Mouse (Mus musculus) CH12.LX (cell line): ENCODE results near the gene Slc11a1. TPM values are rescaled to one million over a fixed set of nuclear protein-coding genes. Genes with fewer than 3 reads are reported as not detected.

ENCODE experiments used
- DNase-seq: peaks from one replicate; pipeline ENCODE4 v3.0.0-alpha.2; 2013; ENCODE audit errors: extremely low read depth
- H3K27ac ChIP-seq: 2 replicates; pipeline ENCODE4 v1.5.1; 2012; ENCODE audit warnings: low read depth, mild to moderate bottlenecking, control low read depth, moderate library complexity; ENCODE audit not compliant: insufficient read depth
- H3K27me3 ChIP-seq: replicated peaks from 2 replicates; pipeline ENCODE3; 2012; ENCODE audit warnings: inconsistent platforms
- H3K36me3 ChIP-seq, 2 experiments: replicated peaks in 1 of 2; 2 replicates each; pipeline versions ENCODE3 to v1.6.1; 2012; ENCODE audit warnings: inconsistent platforms in 1 of 2, low read length in 1 of 2, mild to moderate bottlenecking in 1 of 2, mixed read lengths in 1 of 2, moderate library complexity in 1 of 2; ENCODE audit not compliant: control insufficient read depth in 1 of 2, insufficient read depth in 1 of 2
- H3K4me1 ChIP-seq, 2 experiments: 2 replicates each; pipeline ENCODE4 v1.6.1; 2012; ENCODE audit warnings: inconsistent platforms in 1 of 2, moderate library complexity in 1 of 2; ENCODE audit not compliant: insufficient read depth in 2 of 2, control insufficient read depth in 1 of 2
- H3K4me2 ChIP-seq: 2 replicates; pipeline ENCODE4 v1.6.1; 2012; ENCODE audit warnings: low read depth, mild to moderate bottlenecking, control low read depth; ENCODE audit not compliant: poor library complexity, insufficient read depth, severe bottlenecking
- H3K4me3 ChIP-seq, 3 experiments: fragments of 150-350 bp in 1 of 3; sonication (generic) in 1 of 3; replicated peaks in 1 of 3; 2 replicates each; pipeline versions ENCODE3 to v1.5.1; 2011 to 2012; ENCODE audit warnings: low read depth in 2 of 3, low read length in 2 of 3, mild to moderate bottlenecking in 2 of 3, moderate library complexity in 2 of 3, control low read depth in 1 of 3, improper control_type of control experiment in 1 of 3, inconsistent platforms in 1 of 3, mixed read lengths in 1 of 3; ENCODE audit not compliant: poor library complexity in 1 of 3
- H3K79me2 ChIP-seq: replicated peaks from 2 replicates; pipeline ENCODE4 v1.6.1; 2012; ENCODE audit warnings: mild to moderate bottlenecking, moderate library complexity; ENCODE audit not compliant: control insufficient read depth, poor library complexity, insufficient read depth, severe bottlenecking; ENCODE audit errors: extremely low read depth
- H3K9ac ChIP-seq: 2 replicates; pipeline ENCODE4 v1.6.1; 2012; ENCODE audit warnings: low read depth, mild to moderate bottlenecking, control low read depth, moderate library complexity; ENCODE audit not compliant: insufficient read depth
- H3K9me3 ChIP-seq: replicated peaks from 2 replicates; pipeline ENCODE3; 2012; ENCODE audit warnings: low read length, inconsistent platforms, mixed read lengths
- BHLHE40 ChIP-seq: IDR thresholded peaks from 2 replicates; pipeline ENCODE4 v1.6.1; 2011; ENCODE audit warnings: mild to moderate bottlenecking, low read depth, low read length, improper control_type of control experiment
- CHD1 ChIP-seq: IDR thresholded peaks from 2 replicates; pipeline ENCODE4 v1.6.1; 2012; ENCODE audit warnings: low read depth, low read length, improper control_type of control experiment, inconsistent platforms
- CHD2 ChIP-seq: IDR thresholded peaks from 2 replicates; pipeline ENCODE4 v1.6.1; 2011; ENCODE audit warnings: low read length, improper control_type of control experiment
- CTCF ChIP-seq, 2 experiments: IDR thresholded peaks in 1 of 2; conservative IDR thresholded peaks in 1 of 2; 2 replicates each; pipeline ENCODE4 v1.5.1; 2011 to 2012; ENCODE audit warnings: low read depth in 2 of 2, low read length in 2 of 2, improper control_type of control experiment in 1 of 2, inconsistent platforms in 1 of 2, mild to moderate bottlenecking in 1 of 2, moderate library complexity in 1 of 2
- E2F4 ChIP-seq: IDR thresholded peaks from 2 replicates; pipeline ENCODE4 v1.6.1; 2011; ENCODE audit warnings: low read depth, low read length, improper control_type of control experiment; ENCODE audit not compliant: insufficient replicate concordance
- ELF1 ChIP-seq: IDR thresholded peaks from 2 replicates; pipeline ENCODE4 v1.6.1; 2014; ENCODE audit warnings: low read depth, mild to moderate bottlenecking, inconsistent platforms, low read length, improper control_type of control experiment
- EP300 ChIP-seq: IDR thresholded peaks from 2 replicates; pipeline ENCODE4 v1.6.1; 2011; ENCODE audit warnings: low read length, improper control_type of control experiment
- ETS1 ChIP-seq: conservative IDR thresholded peaks from 2 replicates; pipeline ENCODE4 v1.6.1; 2012; ENCODE audit warnings: low read depth, mild to moderate bottlenecking, inconsistent platforms, low read length, improper control_type of control experiment, moderate library complexity
- GABPA ChIP-seq: IDR thresholded peaks from 2 replicates; pipeline ENCODE4 v1.6.1; 2012; ENCODE audit warnings: low read depth, low read length, improper control_type of control experiment, inconsistent platforms; ENCODE audit not compliant: insufficient replicate concordance
- HCFC1 ChIP-seq: IDR thresholded peaks from 2 replicates; pipeline ENCODE4 v1.6.1; 2012; ENCODE audit warnings: low read depth, mild to moderate bottlenecking, inconsistent platforms, low read length, improper control_type of control experiment
- IRF4 ChIP-seq: IDR thresholded peaks from 2 replicates; pipeline ENCODE4 v1.6.1; 2014; ENCODE audit warnings: low read depth, mild to moderate bottlenecking, inconsistent platforms, low read length, improper control_type of control experiment
- JUN ChIP-seq: IDR thresholded peaks from 2 replicates; pipeline ENCODE4 v1.6.1; 2011; ENCODE audit warnings: low read depth, mild to moderate bottlenecking, low read length, improper control_type of control experiment, moderate library complexity; ENCODE audit not compliant: insufficient read depth
- JUND ChIP-seq: conservative IDR thresholded peaks from 2 replicates; pipeline ENCODE4 v1.6.1; 2011; ENCODE audit warnings: low read depth, low read length, improper control_type of control experiment
- KAT2A ChIP-seq: IDR thresholded peaks from 2 replicates; pipeline ENCODE4 v1.6.1; 2012; ENCODE audit warnings: low read length, improper control_type of control experiment, inconsistent platforms; ENCODE audit not compliant: insufficient replicate concordance
- MAFK ChIP-seq: IDR thresholded peaks from 2 replicates; pipeline ENCODE4 v1.6.1; 2011; ENCODE audit warnings: low read length, improper control_type of control experiment; ENCODE audit not compliant: insufficient replicate concordance
- MAX ChIP-seq: IDR thresholded peaks from 2 replicates; pipeline ENCODE4 v1.6.1; 2011; ENCODE audit warnings: low read length, improper control_type of control experiment
- MAZ ChIP-seq: IDR thresholded peaks from 2 replicates; pipeline ENCODE4 v1.6.1; 2012; ENCODE audit warnings: low read depth, mild to moderate bottlenecking, inconsistent platforms, low read length, improper control_type of control experiment, moderate library complexity
- MEF2A ChIP-seq: IDR thresholded peaks from 2 replicates; pipeline ENCODE4 v1.6.1; 2014; ENCODE audit warnings: low read depth, mild to moderate bottlenecking, inconsistent platforms, low read length, improper control_type of control experiment, borderline replicate concordance
- MXI1 ChIP-seq: IDR thresholded peaks from 2 replicates; pipeline ENCODE4 v1.6.1; 2011; ENCODE audit warnings: mild to moderate bottlenecking, low read depth, low read length, improper control_type of control experiment
- MYC ChIP-seq: IDR thresholded peaks from 2 replicates; pipeline ENCODE4 v1.6.1; 2011; ENCODE audit warnings: low read depth, mild to moderate bottlenecking, improper control_type of control experiment, low read length
- NELFE ChIP-seq: IDR thresholded peaks from 2 replicates; pipeline ENCODE4 v1.6.1; 2011; ENCODE audit warnings: low read depth, low read length, improper control_type of control experiment
- NRF1 ChIP-seq: IDR thresholded peaks from 2 replicates; pipeline ENCODE4 v1.6.1; 2014; ENCODE audit warnings: low read depth, mild to moderate bottlenecking, inconsistent platforms, low read length, improper control_type of control experiment, moderate library complexity
- PAX5 ChIP-seq: IDR thresholded peaks from 2 replicates; pipeline ENCODE4 v1.6.1; 2012; ENCODE audit warnings: low read length, inconsistent platforms, mixed read lengths
- POLR2A ChIP-seq: IDR thresholded peaks from 2 replicates; pipeline ENCODE4 v1.6.1; 2011; ENCODE audit warnings: low read depth, mild to moderate bottlenecking, improper control_type of control experiment, low read length
- POLR2AphosphoS2 ChIP-seq: IDR thresholded peaks from 2 replicates; pipeline ENCODE4 v1.6.1; 2011; ENCODE audit warnings: low read depth, low read length, improper control_type of control experiment
- RAD21 ChIP-seq: IDR thresholded peaks from 2 replicates; pipeline ENCODE4 v1.6.1; 2011; ENCODE audit warnings: low read depth, mild to moderate bottlenecking, low read length, improper control_type of control experiment, moderate library complexity
- RCOR1 ChIP-seq: conservative IDR thresholded peaks from 2 replicates; pipeline ENCODE4 v1.6.1; 2012; ENCODE audit warnings: low read depth, mild to moderate bottlenecking, inconsistent platforms, low read length, improper control_type of control experiment
- SIN3A ChIP-seq: IDR thresholded peaks from 2 replicates; pipeline ENCODE4 v1.6.1; 2012; ENCODE audit warnings: low read length, improper control_type of control experiment, inconsistent platforms
- SMC3 ChIP-seq: IDR thresholded peaks from 2 replicates; pipeline ENCODE4 v1.6.1; 2011; ENCODE audit warnings: low read depth, low read length, improper control_type of control experiment
- TBP ChIP-seq: conservative IDR thresholded peaks from 2 replicates; pipeline ENCODE4 v1.6.1; 2011; ENCODE audit warnings: low read depth, low read length, improper control_type of control experiment
- TCF12 ChIP-seq: IDR thresholded peaks from 2 replicates; pipeline ENCODE4 v1.6.1; 2014; ENCODE audit warnings: low read depth, mild to moderate bottlenecking, inconsistent platforms, low read length, improper control_type of control experiment
- UBTF ChIP-seq: IDR thresholded peaks from 2 replicates; pipeline ENCODE4 v1.6.1; 2012; ENCODE audit warnings: low read depth, mild to moderate bottlenecking, inconsistent platforms, low read length, improper control_type of control experiment, moderate library complexity
- USF1 ChIP-seq: IDR thresholded peaks from 2 replicates; pipeline ENCODE4 v1.6.1; 2014; ENCODE audit warnings: low read depth, mild to moderate bottlenecking, inconsistent platforms, low read length, improper control_type of control experiment
- USF2 ChIP-seq: conservative IDR thresholded peaks from 2 replicates; pipeline ENCODE4 v1.6.1; 2011; ENCODE audit warnings: low read depth, low read length, improper control_type of control experiment
- ZC3H11A ChIP-seq: IDR thresholded peaks from 2 replicates; pipeline ENCODE4 v1.6.1; 2012; ENCODE audit warnings: low read depth, mild to moderate bottlenecking, inconsistent platforms, low read length, improper control_type of control experiment
- ZKSCAN1 ChIP-seq: IDR thresholded peaks from 2 replicates; pipeline ENCODE4 v1.6.1; 2012; ENCODE audit warnings: low read depth, inconsistent platforms, low read length, improper control_type of control experiment, borderline replicate concordance
- ZMIZ1 ChIP-seq: IDR thresholded peaks from 2 replicates; pipeline ENCODE4 v1.6.1; 2012; ENCODE audit warnings: low read depth, mild to moderate bottlenecking, inconsistent platforms, low read length, improper control_type of control experiment
- ZNF384 ChIP-seq: IDR thresholded peaks from 2 replicates; pipeline ENCODE4 v1.6.1; 2012; ENCODE audit warnings: low read depth, low read length, improper control_type of control experiment, inconsistent platforms
- dilution Hi-C: fragments of 300-500 bp; cut with MboI; formaldehyde crosslinking; loops from 2 replicates; pipeline ENCODE4 v1.14.3; 2020; ENCODE audit warnings: low sequenced_read_pairs; ENCODE audit not compliant: extremely low pct_unique_long_range_greater_than_20kb, extremely low pct_ligation_motif_present
- in situ Hi-C: fragments of 300-500 bp; cut with MboI; formaldehyde crosslinking; loops from 3 replicates; pipeline ENCODE4 v1.14.3; 2019; ENCODE audit warnings: low sequenced_read_pairs, low pct_ligation_motif_present, low pct_unique_long_range_greater_than_20kb, mixed read lengths
- polyA plus RNA-seq: library from polyadenylated mRNA; unstranded; fragments of >175 nt; gene quantifications from 2 replicates; pipeline ENCODE4 v1.2.1, GENCODE M21; 2012; ENCODE audit warnings: low read depth; ENCODE audit not compliant: insufficient read length
- total RNA-seq, 2 experiments: library from RNA; depleted of rRNA; stranded (reverse); fragments of 300-350 nt in 1 of 2; fragments of >200 nt in 1 of 2; gene quantifications; 2 replicates each; pipeline ENCODE4 v1.2.3; 2012 to 2014

The Slc11a1 gene
- total and polyA plus RNA-seq, 3 experiments, result 17.0 to 96.4 (median 35.7) TPM

DNA sequence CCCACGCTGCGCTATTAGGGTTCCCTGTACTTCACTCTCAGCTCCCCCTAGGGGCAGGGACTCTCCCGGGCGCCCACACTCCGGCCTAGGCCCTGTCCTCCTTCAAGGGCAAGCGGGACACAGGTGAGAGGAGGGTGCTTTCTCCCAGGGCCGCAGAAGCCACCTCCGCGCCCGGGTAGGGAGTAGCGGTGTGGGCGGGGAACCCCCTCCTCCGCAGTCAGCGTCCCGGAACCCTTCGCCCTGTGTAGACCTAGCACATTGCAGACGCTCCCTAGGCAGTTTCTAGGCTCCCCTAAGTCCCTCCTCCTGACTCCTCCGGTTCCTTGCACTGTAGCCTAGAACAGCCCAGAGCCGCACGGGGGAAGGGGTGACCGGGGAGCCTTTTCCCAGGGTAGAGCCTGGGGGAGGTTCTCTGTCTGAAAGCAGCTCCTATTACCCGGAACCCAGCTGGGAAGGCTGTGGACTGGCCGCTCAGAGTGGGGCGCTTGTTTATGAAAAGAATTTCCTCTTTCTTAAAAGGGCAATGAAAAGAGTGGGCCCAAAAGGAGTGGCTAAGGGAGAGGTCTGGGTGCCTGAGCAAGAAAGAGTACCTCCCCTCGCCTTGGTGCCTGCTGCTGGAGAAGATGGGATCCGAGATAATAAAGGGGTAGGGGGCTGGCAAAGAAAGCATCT lies 11.9 kb downstream of the Slc11a1 start:
- in situ Hi-C loops, result no loop called here
- Histone ChIP-seq H3K4me1 (peaks cover 31 to 74% of the 10 kb centered on the region in 2 experiments), H3K27ac (peak overlapping the region; percentile 87), H3K9ac (peak overlapping the region; percentile 77), H3K4me2 (peak overlapping the region; percentile 69), H3K36me3 (peaks cover 0 to 23% of the 10 kb centered on the region in 2 experiments), H3K9me3 (no peaks in the 10 kb centered on the region), H3K4me3 (peak overlapping the region; percentile 53 to 57 (median 55)), H3K27me3 (no peaks in the 10 kb centered on the region), H3K79me2 (no peaks in the 10 kb centered on the region; the same call in 1 of the 2 replicates)
- dilution Hi-C loops, result no loop called here
- 0 out of 2 replicates have a peak, but pooled peaks have one; percentile 17 for TF ChIP-seq ZMIZ1
- no peak for TF ChIP-seq USF2
- peak; percentile 92 for TF ChIP-seq UBTF
- TF ChIP-seq HCFC1, result peak; percentile 75
- TF ChIP-seq MAX, result 0 out of 2 replicates have a peak, but pooled peaks have one; percentile 52
- TF ChIP-seq EP300, result peak; percentile 7; the same call in 1 of the 2 replicates
- TF ChIP-seq POLR2A, result peak; percentile 70
- peak; percentile 96 for TF ChIP-seq RCOR1
- peak; percentile 99 for TF ChIP-seq SIN3A
- peak; percentile 89 for TF ChIP-seq MXI1
- peak; percentile 53; the same call in 1 of the 2 replicates for TF ChIP-seq NELFE
- TF ChIP-seq IRF4, result peak; percentile 85
- peak in 1 of 2 experiments; percentile 82; a peak in 2 of 4 replicates for TF ChIP-seq CTCF (conservative IDR thresholded peaks at IDR 0.05 in 1 of 2, IDR thresholded peaks at IDR 0.05 in 1 of 2; ENCODE audit: low read depth in 2 of 2, low read length in 2 of 2)
- TF ChIP-seq JUN, result no peak
- TF ChIP-seq POLR2AphosphoS2, result no peak
- peak; percentile 83 for TF ChIP-seq TCF12
- no peak for TF ChIP-seq NRF1
- peak; percentile 19; the same call in 1 of the 2 replicates for TF ChIP-seq CHD2
- peak; percentile 22; the same call in 1 of the 2 replicates for TF ChIP-seq MAFK
- peak; percentile 75 for TF ChIP-seq MEF2A
- peak; percentile 59; the same call in 1 of the 2 replicates for TF ChIP-seq KAT2A
- peak; percentile 82 for TF ChIP-seq ELF1
- no peak for TF ChIP-seq E2F4
- no peak for TF ChIP-seq ZC3H11A
- TF ChIP-seq MYC, result 0 out of 2 replicates have a peak, but pooled peaks have one; percentile 41
- TF ChIP-seq JUND, result peak; percentile 7; the same call in 1 of the 2 replicates
- TF ChIP-seq USF1, result no peak
- TF ChIP-seq MAZ, result peak; percentile 97
- TF ChIP-seq CHD1, result no peak
- no peak for TF ChIP-seq PAX5
- peak; percentile 75 for TF ChIP-seq ETS1
- peak; percentile 63 for TF ChIP-seq RAD21
- TF ChIP-seq TBP, result peak; percentile 62; the same call in 1 of the 2 replicates
- TF ChIP-seq BHLHE40, result peak; percentile 70
- no peak for TF ChIP-seq ZKSCAN1
- TF ChIP-seq GABPA, result no peak; the same call in 1 of the 2 replicates
- TF ChIP-seq SMC3, result peak; percentile 80
- no peak; the same call in 1 of the 2 replicates for TF ChIP-seq ZNF384
- peak; percentile 97 for DNase-seq
